Comparison of ENCODE assay signal across 28 mouse cellular contexts in the genomic region with DNA sequence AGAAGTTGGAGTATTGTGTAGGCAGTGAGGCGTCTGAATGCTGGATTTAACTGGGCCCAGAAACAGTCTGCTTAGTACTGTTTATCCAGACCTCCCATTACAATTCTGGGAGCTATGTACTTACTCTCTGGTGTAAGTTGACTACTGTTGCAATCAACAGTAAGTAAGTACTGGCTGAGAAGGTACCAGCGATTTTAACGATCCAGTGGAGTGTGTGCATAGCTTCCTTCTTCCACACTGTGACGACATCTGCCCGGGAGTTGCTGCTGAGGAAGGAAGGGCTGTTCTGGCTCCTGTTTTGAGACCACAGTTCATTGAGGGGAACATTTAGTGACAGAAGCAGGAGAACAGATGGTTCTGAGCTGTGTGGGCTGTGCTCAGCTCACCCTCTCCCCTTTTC. TPM values are rescaled to one million over a fixed set of nuclear protein-coding genes. Genes with fewer than 3 reads are reported as not detected.
DNase-seq lines count a peak whose midpoint lies in the region; ATAC-seq and TF ChIP-seq lines count a peak whose summit lies in the region.
"Had no signal": no experiment of that assay in that cellular context is flagged by ENCODE, and none has a peak within 500 bp of the region (broad histone marks: within the 10 kb centered on the region; RNA-seq: fewer than 3 reads in every experiment).

No protein-coding gene starts in this region.

- H3K27ac ChIP-seq in layer of hippocampus, adult 2 months: 0 out of 2 replicates have a peak overlapping the region, but pooled peaks have one; percentile 39
- H3K27ac ChIP-seq in lung, postnatal 0 days (ENCODE audit: low read length): no peak overlapping the region
- no peak overlapping the region for H3K27ac ChIP-seq in midbrain, embryonic 11.5 days (ENCODE audit: low read depth, low read length)
- H3K27ac ChIP-seq: embryonic facial prominence, embryonic 13.5 days; embryonic facial prominence, embryonic 15.5 days; forebrain, embryonic 10.5 days; forebrain, embryonic 12.5 days had no signal

- no peak overlapping the region for H3K4me3 ChIP-seq in layer of hippocampus, adult 2 months
- H3K4me3 ChIP-seq in lung, postnatal 0 days (ENCODE audit: low read depth, low read length): no peak overlapping the region
- H3K4me3 ChIP-seq in lung, adult 2 months (replicated peaks; ENCODE audit: extremely low read depth, low read depth, low read length): no peak overlapping the region
- no peak overlapping the region for H3K4me3 ChIP-seq in midbrain, embryonic 11.5 days (ENCODE audit: low read depth, low read length)
- H3K4me3 ChIP-seq: embryonic facial prominence, embryonic 13.5 days; embryonic facial prominence, embryonic 15.5 days; erythroblast, embryonic 14.5 days; forebrain, embryonic 10.5 days; forebrain, embryonic 12.5 days had no signal

- DNase-seq in layer of hippocampus, adult 2 months (ENCODE audit: low spot score in 2 of 2): no peak
- no peak for DNase-seq in layer of hippocampus, postnatal 10 days (ENCODE audit: low spot score in 2 of 2)
- DNase-seq in lung, postnatal 0 days (ENCODE audit: low spot score): peak; percentile 42
- DNase-seq in lung, adult 2 months: no peak
- DNase-seq in brain, adult 2 months (ENCODE audit: low read depth, low spot score): peak; percentile 7
- DNase-seq in midbrain, embryonic 11.5 days (ENCODE audit: low spot score, missing footprints): no peak
- DNase-seq in embryo, embryonic 11 days: no peak
- DNase-seq: adrenal gland, adult 2 months; adrenal gland, postnatal 10 days; adrenal gland, postnatal 25 days; B cell, adult 2 months; cerebellum, adult 11-12 months; cerebellum, adult 2 months; cerebellum, adult 9-10 months; cerebellum, postnatal 10 days; cerebellum, postnatal 25 days had no signal

- no peak for TF ChIP-seq POLR2A in lung, adult 2 months (IDR thresholded peaks at IDR 0.05; ENCODE audit: borderline replicate concordance, extremely low read depth, low read depth, low read length)

- H3K36me3 ChIP-seq in lung, postnatal 0 days (ENCODE audit: insufficient read depth, low read length): peaks cover 18% of the 10 kb centered on the region
- peaks cover 8% of the 10 kb centered on the region; the same call in 1 of the 2 replicates for H3K36me3 ChIP-seq in midbrain, embryonic 11.5 days (ENCODE audit: control insufficient read depth, insufficient read depth, low read length)

- TF ChIP-seq CTCF in layer of hippocampus, adult 2 months (conservative IDR thresholded peaks at IDR 0.05): no peak
- TF ChIP-seq CTCF in lung, postnatal 0 days (IDR thresholded peaks at IDR 0.05): no peak
- no peak for TF ChIP-seq CTCF in lung, adult 2 months (IDR thresholded peaks at IDR 0.05; ENCODE audit: insufficient read depth, low read length)

- H3K27me3 ChIP-seq in lung, postnatal 0 days (replicated peaks; ENCODE audit: insufficient read depth, low read length): no peaks in the 10 kb centered on the region
- H3K27me3 ChIP-seq in midbrain, embryonic 11.5 days (ENCODE audit: control insufficient read depth, insufficient read depth, low read length): no peaks in the 10 kb centered on the region
- H3K27me3 ChIP-seq: embryonic facial prominence, embryonic 13.5 days; embryonic facial prominence, embryonic 15.5 days; forebrain, embryonic 12.5 days had no signal

- H3K9ac ChIP-seq in lung, postnatal 0 days (replicated peaks; ENCODE audit: low read depth): no peak overlapping the region
- H3K9ac ChIP-seq in midbrain, embryonic 11.5 days (ENCODE audit: low read length): no peak overlapping the region
- H3K9ac ChIP-seq: embryonic facial prominence, embryonic 13.5 days; embryonic facial prominence, embryonic 15.5 days; forebrain, embryonic 12.5 days had no signal

- H3K4me2 ChIP-seq in lung, postnatal 0 days (replicated peaks; ENCODE audit: low read depth, low read length): no peak overlapping the region
- no peak overlapping the region for H3K4me2 ChIP-seq in midbrain, embryonic 11.5 days
- H3K4me2 ChIP-seq: embryonic facial prominence, embryonic 13.5 days; embryonic facial prominence, embryonic 15.5 days; forebrain, embryonic 12.5 days had no signal

- H3K4me1 ChIP-seq in lung, postnatal 0 days (ENCODE audit: insufficient read depth, low read depth, low read length): peaks cover 2% of the 10 kb centered on the region; the same call in 1 of the 2 replicates
- peaks cover 2% of the 10 kb centered on the region; the same call in 1 of the 2 replicates for H3K4me1 ChIP-seq in lung, adult 2 months (ENCODE audit: control insufficient read depth, insufficient read depth, low read length)
- H3K4me1 ChIP-seq in midbrain, embryonic 11.5 days (ENCODE audit: control insufficient read depth, insufficient read depth, low read length): peaks cover 7% of the 10 kb centered on the region

- no peak for TF ChIP-seq EP300 in lung, postnatal 0 days (IDR thresholded peaks at IDR 0.05)

- no peaks in the 10 kb centered on the region for H3K9me3 ChIP-seq in lung, postnatal 0 days (ENCODE audit: low read length)
- no peaks in the 10 kb centered on the region for H3K9me3 ChIP-seq in midbrain, embryonic 11.5 days (ENCODE audit: control insufficient read depth, low read length)
- H3K9me3 ChIP-seq: embryonic facial prominence, embryonic 13.5 days; embryonic facial prominence, embryonic 15.5 days; forebrain, embryonic 10.5 days; forebrain, embryonic 12.5 days had no signal

- peak; percentile 76 for ATAC-seq in lung, postnatal 0 days
- peak; percentile 77 for ATAC-seq in megakaryocyte progenitor cell, adult 5-6 weeks (replicated peaks; ENCODE audit: poor library complexity)
- ATAC-seq in midbrain, embryonic 11.5 days (ENCODE audit: low FRiP score): no peak
- ATAC-seq: forebrain, embryonic 14.5 days; forebrain, embryonic 16.5 days had no signal

- 63% methylated on average over 5 of the region's 5 CpGs for WGBS in lung, postnatal 0 days
- 73% methylated on average over 5 of the region's 5 CpGs for WGBS in lung, adult 2 months
- 90% methylated on average over 5 of the region's 5 CpGs for WGBS in midbrain, embryonic 11.5 days

RNA-seq across cellular contexts. Expression of gene Acad9, which starts 5.3 kb away (rescaled TPM):
- total RNA-seq in layer of hippocampus, adult 2 months (2021): 10 to 100 TPM; 45.4 to 49.0 TPM
- total RNA-seq in layer of hippocampus, postnatal 10 days (2021): 10 to 100 TPM; 41.6 to 49.5 TPM
- polyA plus RNA-seq in lung, postnatal 0 days (2015; fragmentation: Nextera tagmentation; extraction: Ambion mirVana): 46.1 and 52.2 TPM in 2 replicates
- 9.6 and 17.1 TPM in 2 replicates for polyA plus RNA-seq in lung, adult 2 months (2012; rRNA removed)
- 43.3 and 50.7 TPM in 2 replicates for total RNA-seq in megakaryocyte progenitor cell, adult 5-6 weeks (2015)
- 48.9 and 49.0 TPM in 2 replicates for total RNA-seq in megakaryocyte progenitor cell, adult 5-6 weeks (2017)
- 92.8 and 98.0 TPM in 2 replicates for polyA plus RNA-seq in midbrain, embryonic 11.5 days (2014; fragmentation: Nextera tagmentation; extraction: Ambion mirVana)

RNA-seq across cellular contexts. Expression of gene Ccdc144b, which starts 17.7 kb away (rescaled TPM):
- not detected for total RNA-seq in layer of hippocampus, adult 2 months (2021)
- not detected for total RNA-seq in layer of hippocampus, postnatal 10 days (2021)
- polyA plus RNA-seq in lung, postnatal 0 days (2015; fragmentation: Nextera tagmentation; extraction: Ambion mirVana): not detected in 2 replicates
- polyA plus RNA-seq in lung, adult 2 months (2012; rRNA removed): not detected in 2 replicates
- total RNA-seq in megakaryocyte progenitor cell, adult 5-6 weeks (2015): not detected in 2 replicates
- total RNA-seq in megakaryocyte progenitor cell, adult 5-6 weeks (2017): not detected in 2 replicates
- not detected in 2 replicates for polyA plus RNA-seq in midbrain, embryonic 11.5 days (2014; fragmentation: Nextera tagmentation; extraction: Ambion mirVana)
- total RNA-seq: adrenal gland, postnatal 4 days; ES-E14; MEL had no signal
- polyA plus RNA-seq: cerebellum, adult 2 months; cortical plate, adult 2 months; embryonic facial prominence, embryonic 13.5 days; embryonic facial prominence, embryonic 15.5 days; erythroblast, embryonic 14.5 days; forebrain, embryonic 10.5 days; forebrain, embryonic 12.5 days; forebrain, embryonic 14.5 days; forebrain, embryonic 16.5 days had no signal

Comparison
In these comparisons a context has a peak if more than half of its experiments do, and no peak if none do; other contexts are left out.
1. DNase-seq: peak in lung, postnatal 0 days (single experiment) and brain, adult 2 months (single experiment); none in layer of hippocampus, adult 2 months (0 of 2), layer of hippocampus, postnatal 10 days (0 of 2), lung, adult 2 months (single experiment), midbrain, embryonic 11.5 days (single experiment) and embryo, embryonic 11 days (single experiment).